Mouse (Mus musculus) lung, embryonic 14.5 days (tissue): ENCODE measurements around the gene Rundc3a. TPM values are rescaled to one million over a fixed set of nuclear protein-coding genes. Genes with fewer than 3 reads are reported as not detected.

Source experiments
- ATAC-seq: fragments of 200-750 bp; cut with Nextera tagmentation; 2 replicates; pipeline ENCODE4 v1.8.0; 2017; ENCODE audit warnings: mild to moderate bottlenecking, moderate TSS enrichment, moderate library complexity; ENCODE audit not compliant: insufficient read depth
- DNase-seq: peaks from one replicate; pipeline ENCODE4 v3.0.0-alpha.2; 2015
- H3K27ac ChIP-seq: fragments of 300-500 bp; sonication (generic); 2 replicates; pipeline ENCODE4 v1.5.1; 2014; ENCODE audit warnings: low read depth, mild to moderate bottlenecking, moderate library complexity
- H3K27me3 ChIP-seq: fragments of 300-500 bp; sonication (generic); 2 replicates; pipeline ENCODE4 v1.6.1; 2014; ENCODE audit warnings: low read length, control low read depth; ENCODE audit not compliant: insufficient read depth
- H3K36me3 ChIP-seq: fragments of 300-500 bp; sonication (generic); 2 replicates; pipeline ENCODE4 v1.6.1; 2014; ENCODE audit warnings: control low read depth; ENCODE audit not compliant: insufficient read depth
- H3K4me1 ChIP-seq: fragments of 300-500 bp; sonication (generic); 2 replicates; pipeline ENCODE4 v1.6.1; 2014; ENCODE audit warnings: antibody characterized with exemption, control low read depth; ENCODE audit not compliant: insufficient read depth
- H3K4me2 ChIP-seq: fragments of 300-500 bp; sonication (generic); 2 replicates; pipeline ENCODE4 v1.6.1; 2014; ENCODE audit warnings: mild to moderate bottlenecking
- H3K4me3 ChIP-seq: fragments of 300-500 bp; sonication (generic); 2 replicates; pipeline ENCODE4 v1.5.1; 2014; ENCODE audit warnings: low read depth, low read length
- H3K9ac ChIP-seq: fragments of 300-500 bp; sonication (generic); 2 replicates; pipeline ENCODE4 v1.6.1; 2014
- H3K9me3 ChIP-seq: fragments of 300-500 bp; sonication (generic); 2 replicates; pipeline ENCODE4 v1.6.1; 2016; ENCODE audit warnings: low read depth, low read length, control low read depth
- CTCF ChIP-seq: IDR thresholded peaks from 2 replicates; pipeline ENCODE4 v1.5.1; 2016; ENCODE audit warnings: antibody characterized with exemption, low read depth
- WGBS: fragments of 180-500 bp; shearing (Covaris S2); extraction: QIAGEN DNeasy Blood & Tissue Kit; methylation state at CpG from one replicate; pipeline ENCODE4 v1.1.7; 2014; 5-methylcytosine and 5-hydroxymethylcytosine counted together
- polyA plus RNA-seq: library from polyadenylated mRNA; unstranded; fragments of >200 nt; fragmentation: Nextera tagmentation; extraction: Ambion mirVana; gene quantifications from 2 replicates; pipeline ENCODE4 v1.2.1, GENCODE M21; 2014

The Rundc3a gene
- polyA plus RNA-seq, 1 experiment from 2014 or later = 1.1 TPM

DNA sequence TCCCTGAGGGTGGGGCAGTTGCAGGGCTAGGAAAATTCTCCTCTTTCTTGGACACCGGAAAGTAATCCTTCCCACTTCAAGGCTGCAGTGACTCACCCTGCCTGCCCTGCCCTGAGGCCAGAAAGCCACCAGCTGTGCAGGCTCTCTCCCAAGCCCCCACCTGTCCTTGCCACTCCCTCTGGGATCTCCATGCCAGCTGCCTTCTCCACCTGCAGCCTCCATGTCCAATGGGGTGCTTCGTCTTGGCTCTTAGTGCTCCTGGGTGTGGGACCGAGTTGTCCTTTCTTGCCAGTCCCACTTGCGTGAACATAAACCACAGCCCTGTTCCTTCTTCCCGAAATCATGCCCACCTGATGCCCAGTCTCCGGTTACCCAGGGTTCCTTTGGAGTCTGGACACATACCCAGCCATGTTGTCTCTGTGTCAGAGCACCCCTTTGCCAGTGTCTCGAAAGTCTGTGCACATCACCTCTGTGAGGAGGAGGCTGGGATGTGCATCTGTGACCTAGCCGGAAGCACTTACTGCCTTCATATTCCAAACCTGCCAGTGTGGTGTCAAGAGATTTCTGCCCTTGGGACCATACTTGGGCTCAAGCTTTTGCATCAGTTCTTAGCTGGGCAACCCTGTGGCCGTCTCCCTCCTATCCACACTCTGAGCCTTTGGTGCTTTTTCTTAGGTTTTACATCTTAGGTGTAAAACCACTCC is 1.4 kb downstream of the Rundc3a start:
- 80% methylated on average over 9 of the region's 9 CpGs for WGBS
- Histone ChIP-seq H3K4me1 (peaks cover 13% of the 10 kb centered on the region), H3K4me2 (no peak overlapping the region), H3K36me3 (no peaks in the 10 kb centered on the region), H3K27me3 (peaks cover 25% of the 10 kb centered on the region), H3K4me3 (no peak overlapping the region), H3K27ac (no peak overlapping the region), H3K9ac (no peak overlapping the region), H3K9me3 (no peaks in the 10 kb centered on the region)
- ATAC-seq (no peak), DNase-seq (no peak)
- TF ChIP-seq CTCF = no peak

- no peak overlapping the region for H3K9ac ChIP-seq
- H3K27ac ChIP-seq = no peak overlapping the region
- no peak for DNase-seq
- H3K36me3 ChIP-seq = no peaks in the 10 kb centered on the region
- ATAC-seq = no peak
- peaks cover 32% of the 10 kb centered on the region for H3K27me3 ChIP-seq
- no peak overlapping the region for H3K4me2 ChIP-seq
- no peaks in the 10 kb centered on the region for H3K9me3 ChIP-seq
- TF ChIP-seq CTCF = no peak
- H3K4me3 ChIP-seq = no peak overlapping the region
- peaks cover 16% of the 10 kb centered on the region for H3K4me1 ChIP-seq
- 7% methylated on average over 5 of the region's 5 CpGs for WGBS
These were observed 2.0 kb downstream of the Rundc3a start for GRCm38 (mm10) chr11:102395250-102395649.

- TF ChIP-seq CTCF = no peak
- Histone ChIP-seq H3K9ac (no peak overlapping the region), H3K27me3 (peaks cover 41% of the 10 kb centered on the region), H3K9me3 (no peaks in the 10 kb centered on the region), H3K4me2 (no peak overlapping the region), H3K4me3 (no peak overlapping the region), H3K27ac (no peak overlapping the region), H3K36me3 (no peaks in the 10 kb centered on the region), H3K4me1 (peaks cover 16% of the 10 kb centered on the region)
- no peak for ATAC-seq
- WGBS = 48% methylated on average over 6 of the region's 6 CpGs
- DNase-seq = no peak
These were observed 3.1 kb downstream of the Rundc3a start for GRCm38 (mm10) chr11:102396263-102396662.

- DNase-seq = no peak
- no peak for ATAC-seq
- no peaks in the 10 kb centered on the region for H3K36me3 ChIP-seq
- H3K4me3 ChIP-seq = no peak overlapping the region
- peaks cover 16% of the 10 kb centered on the region for H3K4me1 ChIP-seq
- no peaks in the 10 kb centered on the region for H3K9me3 ChIP-seq
- H3K9ac ChIP-seq = no peak overlapping the region
- WGBS = 71% methylated on average over 7 of the region's 7 CpGs
- H3K27me3 ChIP-seq = peaks cover 45% of the 10 kb centered on the region
- no peak overlapping the region for H3K4me2 ChIP-seq
- no peak overlapping the region for H3K27ac ChIP-seq
- TF ChIP-seq CTCF = no peak
These were observed 3.5 kb downstream of the Rundc3a start for GRCm38 (mm10) chr11:102396671-102397141.

- TF ChIP-seq CTCF = no peak
- 72% methylated on average over 20 of the region's 20 CpGs for WGBS
- ATAC-seq (0 out of 2 replicates have a peak, but pooled peaks have one; percentile 25), DNase-seq (peak; percentile 69)
- Histone ChIP-seq H3K27ac (no peak overlapping the region), H3K4me1 (peaks cover 10% of the 10 kb centered on the region), H3K27me3 (peaks cover 47% of the 10 kb centered on the region), H3K4me2 (no peak overlapping the region), H3K9me3 (no peaks in the 10 kb centered on the region), H3K9ac (no peak overlapping the region), H3K36me3 (peaks cover 12% of the 10 kb centered on the region), H3K4me3 (no peak overlapping the region)
These were observed 5.0 kb downstream of the Rundc3a start for GRCm38 (mm10) chr11:102398007-102398825.

DNA sequence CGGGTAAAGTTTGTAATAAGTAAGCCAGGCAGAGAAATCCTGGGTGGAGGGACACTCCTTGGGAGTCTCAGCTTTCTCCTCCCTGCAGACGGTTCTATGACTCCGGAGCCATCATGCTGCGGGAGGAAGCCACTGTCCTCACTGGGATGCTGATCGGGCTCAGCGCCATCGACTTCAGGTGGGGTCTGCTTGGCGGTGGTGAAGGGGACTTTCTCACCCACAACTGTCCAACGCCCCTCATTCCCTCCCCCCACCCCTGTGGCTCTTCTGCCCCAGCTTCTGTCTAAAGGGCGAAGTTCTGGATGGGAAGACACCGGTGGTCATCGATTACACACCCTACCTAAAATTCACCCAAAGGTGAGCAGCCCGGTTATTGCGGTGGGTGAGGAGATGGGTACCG is 5.9 kb downstream of the Rundc3a start:
- Histone ChIP-seq H3K27me3 (peaks cover 47% of the 10 kb centered on the region), H3K4me1 (0 out of 2 replicates have a peak, but pooled peaks cover 6% of the 10 kb centered on the region), H3K4me2 (peak overlapping the region; percentile 53; the same call in 1 of the 2 replicates), H3K27ac (no peak overlapping the region), H3K9ac (no peak overlapping the region), H3K9me3 (no peaks in the 10 kb centered on the region), H3K36me3 (peaks cover 21% of the 10 kb centered on the region), H3K4me3 (peak overlapping the region; percentile 22)
- no peak for TF ChIP-seq CTCF
- DNase-seq (no peak), ATAC-seq (no peak)
- WGBS = 11% methylated on average over 15 of the region's 15 CpGs

GRCm38 (mm10) chr11:102399610-102400072 is 6.4 kb downstream of the Rundc3a start:
- peak overlapping the region; percentile 53 for H3K4me2 ChIP-seq
- WGBS = under 1% methylated on average over 33 of the region's 34 CpGs
- no peak for ATAC-seq
- H3K36me3 ChIP-seq = peaks cover 27% of the 10 kb centered on the region
- no peaks in the 10 kb centered on the region for H3K9me3 ChIP-seq
- no peak for TF ChIP-seq CTCF
- no peak overlapping the region for H3K27ac ChIP-seq
- H3K9ac ChIP-seq = peak overlapping the region; percentile 34; the same call in 1 of the 2 replicates
- H3K4me3 ChIP-seq = peak overlapping the region; percentile 22
- DNase-seq = peak; percentile 42
- peaks cover 47% of the 10 kb centered on the region for H3K27me3 ChIP-seq
- H3K4me1 ChIP-seq = 0 out of 2 replicates have a peak, but pooled peaks cover 6% of the 10 kb centered on the region
